ENCODE assay signal across 31 mouse cellular contexts in the genomic region with DNA sequence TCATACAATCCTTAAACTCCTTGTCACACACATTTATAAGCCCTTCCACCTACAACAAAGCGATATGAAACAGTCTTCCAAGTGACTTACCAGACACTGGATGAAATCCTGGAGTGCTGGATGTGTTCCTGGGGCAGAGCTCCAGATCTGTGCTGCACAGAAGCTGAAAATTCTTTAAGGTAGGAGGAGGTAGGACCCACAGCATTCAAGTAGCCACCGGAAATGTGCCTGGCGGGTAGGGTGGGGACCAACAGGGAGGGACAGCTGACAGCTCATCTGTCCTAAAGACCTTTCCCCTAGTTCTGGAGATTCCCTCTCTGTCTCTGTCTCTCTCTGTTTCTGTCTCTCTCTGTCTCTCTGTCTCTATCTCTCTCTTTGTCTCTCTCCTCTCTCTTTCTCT. TPM values are rescaled to one million over a fixed set of nuclear protein-coding genes. Genes with fewer than 3 reads are reported as not detected.
"Had no signal": no experiment of that assay in that cellular context is flagged by ENCODE, and none has a peak within 500 bp of the region (broad histone marks: within the 10 kb centered on the region; RNA-seq: fewer than 3 reads in every experiment).

A gene (minus strand): TSS at position 279 of the 400 bp plus-strand sequence.

- H3K4me2 ChIP-seq: heart, embryonic 12.5 days; hindbrain, embryonic 12.5 days; hindbrain, embryonic 14.5 days; intestine, embryonic 15.5 days; limb, embryonic 12.5 days; liver, embryonic 11.5 days; liver, embryonic 13.5 days had no signal

- H3K36me3 ChIP-seq: heart, embryonic 12.5 days; hindbrain, embryonic 10.5 days; hindbrain, embryonic 12.5 days; intestine, embryonic 15.5 days; limb, embryonic 10.5 days; limb, embryonic 12.5 days; liver, embryonic 13.5 days had no signal

- ATAC-seq: hindbrain, embryonic 16.5 days; inflammation-experienced regulatory T-cells, adult 6 months; intestine, embryonic 15.5 days; intestine, postnatal 0 days had no signal

- H3K27ac ChIP-seq: heart, adult 2 months; hindbrain, embryonic 10.5 days; hindbrain, embryonic 12.5 days; hindbrain, embryonic 14.5 days; intestine, embryonic 15.5 days; layer of hippocampus, adult 2 months; left cerebral cortex, adult 2 months; limb, embryonic 10.5 days; limb, embryonic 12.5 days; liver, embryonic 13.5 days had no signal

- H3K9ac ChIP-seq: heart, embryonic 12.5 days; hindbrain, embryonic 12.5 days; hindbrain, embryonic 14.5 days; intestine, embryonic 15.5 days; limb, embryonic 12.5 days; liver, embryonic 13.5 days had no signal

- H3K9me3 ChIP-seq: intestine, embryonic 15.5 days; limb, embryonic 10.5 days; limb, embryonic 12.5 days; liver, embryonic 13.5 days had no signal

- H3K27me3 ChIP-seq: heart, embryonic 12.5 days; hindbrain, embryonic 12.5 days; intestine, embryonic 15.5 days; limb, embryonic 12.5 days; liver, embryonic 13.5 days had no signal

- H3K4me1 ChIP-seq: heart, embryonic 12.5 days; hindbrain, embryonic 10.5 days; hindbrain, embryonic 12.5 days; intestine, embryonic 15.5 days; limb, embryonic 10.5 days; limb, embryonic 12.5 days; liver, embryonic 13.5 days had no signal

- H3K4me3 ChIP-seq: heart, adult 2 months; heart, embryonic 12.5 days; hindbrain, embryonic 10.5 days; hindbrain, embryonic 12.5 days; intestine, embryonic 15.5 days; layer of hippocampus, adult 2 months; left cerebral cortex, adult 2 months; limb, embryonic 10.5 days; limb, embryonic 12.5 days; liver, embryonic 13.5 days had no signal

- DNase-seq: gastrocnemius, postnatal 14 days; gastrocnemius, postnatal 36 days; heart, adult 11 months; heart, adult 2 months; heart, postnatal 10 days; heart, postnatal 4 days; kidney, adult 18-20 months; kidney, adult 8-10 months; kidney, postnatal 10 days; kidney, postnatal 25 days; kidney, postnatal 4 days; liver; liver, embryonic 13.5 days had no signal

RNA-seq across cellular contexts. Expression of the gene that starts here (rescaled TPM):
- polyA plus RNA-seq: gonadal fat pad, adult 2 months; heart, adult 2 months; heart, embryonic 14.5 days; heart, embryonic 16.5 days; hindbrain, embryonic 14.5 days; hindbrain, embryonic 16.5 days; inflammation-experienced regulatory T-cells, adult 6 months; intestine, embryonic 15.5 days; intestine, postnatal 0 days; kidney, embryonic 14.5 days; kidney, embryonic 16.5 days; liver, embryonic 11.5 days; liver, embryonic 13.5 days had no signal
